Mouse (Mus musculus): ENCODE results near the gene Ttc39a. TPM values are rescaled to one million over a fixed set of nuclear protein-coding genes. Genes with fewer than 3 reads are reported as not detected.

Gene Ttc39a
- total and polyA plus RNA-seq, 3 experiments = 0.30 to 0.64 (median 0.32) TPM

GRCm38 (mm10) chr4:109475078-109475477 is 68.7 kb downstream of the Ttc39a start:
- peaks cover 35% of the 10 kb centered on the region for H3K79me2 ChIP-seq (replicated peaks; ENCODE audit: control insufficient read depth, extremely low read depth, insufficient read depth, poor library complexity, severe bottlenecking)
- in situ Hi-C loops (cut with MboI; ENCODE audit: low pct_ligation_motif_present, low pct_unique_long_range_greater_than_20kb, low sequenced_read_pairs) (no loop called here), dilution Hi-C loops (cut with MboI; ENCODE audit: extremely low pct_ligation_motif_present, extremely low pct_unique_long_range_greater_than_20kb, low sequenced_read_pairs) (no loop called here)
- peak overlapping the region; percentile 78 for H3K4me2 ChIP-seq (ENCODE audit: insufficient read depth, low read depth, poor library complexity, severe bottlenecking)
- peaks cover 3 to 17% of the 10 kb centered on the region in 2 experiments for H3K36me3 ChIP-seq (replicated peaks in 1 of 2; ENCODE audit: control insufficient read depth in 1 of 2, insufficient read depth in 1 of 2, low read length in 1 of 2)
- H3K27ac ChIP-seq (ENCODE audit: insufficient read depth, low read depth) = no peak overlapping the region
- peak overlapping the region; percentile 70 to 96 (median 93) for H3K4me3 ChIP-seq (replicated peaks in 1 of 3; ENCODE audit: low read depth in 2 of 3, low read length in 2 of 3, poor library complexity in 1 of 3)
- H3K27me3 ChIP-seq (replicated peaks) = peaks cover 15% of the 10 kb centered on the region
- H3K9ac ChIP-seq (ENCODE audit: insufficient read depth, low read depth) = peak overlapping the region; percentile 99; the same call in 1 of the 2 replicates
- no peaks in the 10 kb centered on the region for H3K9me3 ChIP-seq (replicated peaks; ENCODE audit: low read length)
- no peak for TF ChIP-seq RCOR1 (conservative IDR thresholded peaks at IDR 0.05; ENCODE audit: low read depth, low read length)
- H3K4me1 ChIP-seq (ENCODE audit: control insufficient read depth in 1 of 2, insufficient read depth in 2 of 2) = peaks cover 0 to 36% of the 10 kb centered on the region in 2 experiments; a peak in 2 of 4 replicates
- DNase-seq (ENCODE audit: extremely low read depth) = no peak

DNA sequence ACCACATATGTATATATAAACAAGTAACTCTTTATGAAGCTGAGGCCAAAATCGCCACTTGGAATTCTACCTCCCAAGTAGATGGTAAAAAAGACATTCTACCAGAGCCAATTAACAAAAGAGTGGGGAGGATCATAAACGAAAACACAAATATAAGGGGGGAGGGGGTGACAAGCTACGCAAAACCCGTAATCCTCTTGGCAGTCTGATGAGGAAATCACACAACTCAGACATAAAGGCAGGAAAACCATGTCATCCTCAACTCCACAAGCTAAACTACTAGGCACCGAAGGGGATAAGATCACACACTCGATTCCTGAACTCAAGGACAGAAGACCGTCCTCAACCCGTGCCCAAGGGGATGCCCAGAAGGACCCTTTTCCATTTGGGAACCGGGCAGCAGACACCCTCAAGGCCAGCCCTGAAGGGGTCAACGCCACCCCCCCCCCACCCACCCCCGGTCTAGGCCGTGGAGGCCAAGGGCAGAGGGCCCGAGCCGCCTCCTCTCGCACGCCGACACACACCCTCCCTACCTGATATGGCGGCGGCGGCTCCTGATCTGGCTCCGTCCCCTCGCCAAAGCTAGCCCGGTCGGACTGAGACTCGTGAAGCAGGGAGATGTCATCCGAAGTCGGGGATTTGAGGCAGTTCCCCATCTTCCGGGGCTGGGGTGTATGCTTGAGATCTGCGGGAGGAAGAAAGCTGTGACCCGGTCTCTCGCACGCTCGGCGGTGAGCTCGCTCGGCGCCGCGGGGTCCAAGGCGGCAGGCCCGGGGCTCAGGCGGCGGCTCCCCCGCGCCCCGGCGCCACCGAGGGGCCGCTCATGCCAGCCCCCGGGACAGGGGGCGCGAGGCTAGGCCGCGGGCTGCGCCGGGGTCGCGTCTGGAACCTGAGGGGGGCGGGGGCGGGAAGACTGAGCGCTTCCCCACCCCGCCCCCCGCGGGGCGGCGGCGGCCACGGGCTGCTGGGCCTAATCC is 69.4 kb downstream of the Ttc39a start:
- peak; percentile 24 for DNase-seq (ENCODE audit: extremely low read depth)
- in situ Hi-C loops (cut with MboI; ENCODE audit: low pct_ligation_motif_present, low pct_unique_long_range_greater_than_20kb, low sequenced_read_pairs) (no loop called here), dilution Hi-C loops (cut with MboI; ENCODE audit: extremely low pct_ligation_motif_present, extremely low pct_unique_long_range_greater_than_20kb, low sequenced_read_pairs) (no loop called here)

GRCm38 (mm10) chr4:109476554-109477014 is 70.2 kb downstream of the Ttc39a start:
- in situ Hi-C loops (cut with MboI; ENCODE audit: low pct_ligation_motif_present, low pct_unique_long_range_greater_than_20kb, low sequenced_read_pairs) = no loop called here

More for the DNA sequence above, 69.4 kb downstream of the Ttc39a start:
- H3K27me3 ChIP-seq (replicated peaks) = peaks cover 15% of the 10 kb centered on the region
- H3K36me3 ChIP-seq (replicated peaks in 1 of 2; ENCODE audit: control insufficient read depth in 1 of 2, insufficient read depth in 1 of 2, low read length in 1 of 2) = peaks cover 3 to 17% of the 10 kb centered on the region in 2 experiments
- H3K4me1 ChIP-seq (ENCODE audit: control insufficient read depth in 1 of 2, insufficient read depth in 2 of 2) = peaks cover 0 to 36% of the 10 kb centered on the region in 2 experiments; a peak in 2 of 4 replicates
- no peaks in the 10 kb centered on the region for H3K9me3 ChIP-seq (replicated peaks; ENCODE audit: low read length)
- peak overlapping the region; percentile 70 to 96 (median 93) for H3K4me3 ChIP-seq (replicated peaks in 1 of 3; ENCODE audit: low read depth in 2 of 3, low read length in 2 of 3, poor library complexity in 1 of 3)
- peak overlapping the region; percentile 99 for H3K9ac ChIP-seq (ENCODE audit: insufficient read depth, low read depth)
- TF ChIP-seq USF1 (IDR thresholded peaks at IDR 0.05; ENCODE audit: low read depth, low read length) (no peak), CHD2 (IDR thresholded peaks at IDR 0.05; ENCODE audit: low read length) (peak; percentile 40; the same call in 1 of the 2 replicates), TCF12 (IDR thresholded peaks at IDR 0.05; ENCODE audit: low read depth, low read length) (no peak), MAX (IDR thresholded peaks at IDR 0.05; ENCODE audit: low read length) (no peak), EP300 (IDR thresholded peaks at IDR 0.05; ENCODE audit: low read length) (no peak), SIN3A (IDR thresholded peaks at IDR 0.05; ENCODE audit: low read length) (peak; percentile 32; the same call in 1 of the 2 replicates)
- H3K27ac ChIP-seq (ENCODE audit: insufficient read depth, low read depth) = peak overlapping the region; percentile 0; the same call in 1 of the 2 replicates
- peak overlapping the region; percentile 63 for H3K4me2 ChIP-seq (ENCODE audit: insufficient read depth, low read depth, poor library complexity, severe bottlenecking)
- H3K79me2 ChIP-seq (replicated peaks; ENCODE audit: control insufficient read depth, extremely low read depth, insufficient read depth, poor library complexity, severe bottlenecking) = peaks cover 30% of the 10 kb centered on the region

More at GRCm38 (mm10) chr4:109476554-109477014, 70.2 kb downstream of the Ttc39a start:
- Histone ChIP-seq H3K79me2 (replicated peaks; ENCODE audit: control insufficient read depth, extremely low read depth, insufficient read depth, poor library complexity, severe bottlenecking) (peaks cover 28% of the 10 kb centered on the region), H3K27me3 (replicated peaks) (peaks cover 15% of the 10 kb centered on the region), H3K4me2 (ENCODE audit: insufficient read depth, low read depth, poor library complexity, severe bottlenecking) (peak overlapping the region; percentile 86), H3K27ac (ENCODE audit: insufficient read depth, low read depth) (no peak overlapping the region), H3K9ac (ENCODE audit: insufficient read depth, low read depth) (peak overlapping the region; percentile 99), H3K4me3 (replicated peaks in 1 of 3; ENCODE audit: low read depth in 2 of 3, low read length in 2 of 3, poor library complexity in 1 of 3) (peak overlapping the region; percentile 70 to 96 (median 93)), H3K4me1 (ENCODE audit: control insufficient read depth in 1 of 2, insufficient read depth in 2 of 2) (peaks cover 0 to 30% of the 10 kb centered on the region in 2 experiments; a peak in 2 of 4 replicates), H3K36me3 (replicated peaks in 1 of 2; ENCODE audit: control insufficient read depth in 1 of 2, insufficient read depth in 1 of 2, low read length in 1 of 2) (peaks cover 3 to 17% of the 10 kb centered on the region in 2 experiments), H3K9me3 (replicated peaks; ENCODE audit: low read length) (no peaks in the 10 kb centered on the region)
- TF ChIP-seq CHD1 (IDR thresholded peaks at IDR 0.05; ENCODE audit: low read depth, low read length) (no peak), NRF1 (IDR thresholded peaks at IDR 0.05; ENCODE audit: low read depth, low read length) (no peak), TCF12 (IDR thresholded peaks at IDR 0.05; ENCODE audit: low read depth, low read length) (peak; percentile 61), IRF4 (IDR thresholded peaks at IDR 0.05; ENCODE audit: low read depth, low read length) (peak; percentile 24; the same call in 1 of the 2 replicates), ZMIZ1 (IDR thresholded peaks at IDR 0.05; ENCODE audit: low read depth, low read length) (peak; percentile 81; the same call in 1 of the 2 replicates), MEF2A (IDR thresholded peaks at IDR 0.05; ENCODE audit: borderline replicate concordance, low read depth, low read length) (peak; percentile 32; the same call in 1 of the 2 replicates), CHD2 (IDR thresholded peaks at IDR 0.05; ENCODE audit: low read length) (no peak), NELFE (IDR thresholded peaks at IDR 0.05; ENCODE audit: low read depth, low read length) (peak; percentile 92), CTCF (conservative IDR thresholded peaks at IDR 0.05 in 1 of 2, IDR thresholded peaks at IDR 0.05 in 1 of 2; ENCODE audit: low read depth in 2 of 2, low read length in 2 of 2) (peak in 1 of 2 experiments; percentile 19; a peak in 1 of 4 replicates), KAT2A (IDR thresholded peaks at IDR 0.05; ENCODE audit: insufficient replicate concordance, low read length) (no peak), E2F4 (IDR thresholded peaks at IDR 0.05; ENCODE audit: insufficient replicate concordance, low read depth, low read length) (no peak), TBP (conservative IDR thresholded peaks at IDR 0.05; ENCODE audit: low read depth, low read length) (peak; percentile 49; the same call in 1 of the 2 replicates), GABPA (IDR thresholded peaks at IDR 0.05; ENCODE audit: insufficient replicate concordance, low read depth, low read length) (no peak), POLR2A (IDR thresholded peaks at IDR 0.05; ENCODE audit: low read depth, low read length) (peak; percentile 87), MAZ (IDR thresholded peaks at IDR 0.05; ENCODE audit: low read depth, low read length) (peak; percentile 19; the same call in 1 of the 2 replicates), MXI1 (IDR thresholded peaks at IDR 0.05; ENCODE audit: low read depth, low read length) (no peak), UBTF (IDR thresholded peaks at IDR 0.05; ENCODE audit: low read depth, low read length) (peak; percentile 57; the same call in 1 of the 2 replicates)
- peak; percentile 62 for DNase-seq (ENCODE audit: extremely low read depth)
- dilution Hi-C loops (cut with MboI; ENCODE audit: extremely low pct_ligation_motif_present, extremely low pct_unique_long_range_greater_than_20kb, low sequenced_read_pairs) = no loop called here

All from CH12.LX (cell line).